Mouse (Mus musculus) neural tube, embryonic 12.5 days (tissue): ENCODE data around the gene Proser3. TPM values are rescaled to one million over a fixed set of nuclear protein-coding genes. Genes with fewer than 3 reads are reported as not detected.
A peak's percentile ranks its signal among the peaks of the same experiment; 100 is the strongest.

Experiments
- ATAC-seq: fragments of 200-750 bp; cut with Nextera tagmentation; 2 replicates; pipeline ENCODE4 v1.8.0; 2017; ENCODE audit warnings: low read depth, mild to moderate bottlenecking, moderate TSS enrichment, moderate library complexity; ENCODE audit not compliant: low FRiP score
- H3K27ac ChIP-seq: fragments of 300-500 bp; sonication (generic); 2 replicates; pipeline ENCODE4 v1.5.1; 2016
- H3K27me3 ChIP-seq: fragments of 300-500 bp; sonication (generic); replicated peaks from 2 replicates; pipeline ENCODE4 v1.6.1; 2016; ENCODE audit warnings: mild to moderate bottlenecking
- H3K36me3 ChIP-seq: fragments of 300-500 bp; sonication (generic); 2 replicates; pipeline ENCODE4 v1.6.1; 2016; ENCODE audit warnings: mild to moderate bottlenecking
- H3K4me1 ChIP-seq: fragments of 300-500 bp; sonication (generic); 2 replicates; pipeline ENCODE4 v1.6.1; 2016
- H3K4me2 ChIP-seq: fragments of 300-500 bp; sonication (generic); replicated peaks from 2 replicates; pipeline ENCODE4 v1.6.1; 2016; ENCODE audit warnings: mild to moderate bottlenecking
- H3K4me3 ChIP-seq: fragments of 300-500 bp; sonication (generic); 2 replicates; pipeline ENCODE4 v1.5.1; 2016
- H3K9ac ChIP-seq: fragments of 300-500 bp; sonication (generic); 2 replicates; pipeline ENCODE4 v1.6.1; 2016; ENCODE audit warnings: mild to moderate bottlenecking
- H3K9me3 ChIP-seq: fragments of 300-500 bp; sonication (generic); 2 replicates; pipeline ENCODE4 v1.6.1; 2016; ENCODE audit warnings: mild to moderate bottlenecking
- WGBS: fragments of 180-500 bp; shearing (Covaris S2); methylation state at CpG from one replicate; pipeline ENCODE4 v1.1.7; 2016; 5-methylcytosine and 5-hydroxymethylcytosine counted together
- polyA plus RNA-seq: library from polyadenylated mRNA; unstranded; fragments of >200 nt; fragmentation: Nextera tagmentation; extraction: Ambion mirVana; gene quantifications from 2 replicates; pipeline ENCODE4 v1.2.1, GENCODE M21; 2016

Proser3 gene
- polyA plus RNA-seq, 1 experiment from 2014 or later, result 9.7 TPM

GRCm38 (mm10) chr7:30566033-30566432, 13.9 kb upstream of the Proser3 start:
- no peak overlapping the region for H3K4me3 ChIP-seq
- no peak overlapping the region for H3K9ac ChIP-seq
- no peaks in the 10 kb centered on the region for H3K27me3 ChIP-seq
- H3K4me1 ChIP-seq, result peaks cover 17% of the 10 kb centered on the region
- 90% methylated on average over 9 of the region's 9 CpGs for WGBS
- no peaks in the 10 kb centered on the region for H3K9me3 ChIP-seq
- H3K4me2 ChIP-seq, result no peak overlapping the region
- H3K27ac ChIP-seq, result no peak overlapping the region
- ATAC-seq, result no peak
- H3K36me3 ChIP-seq, result peaks cover 55% of the 10 kb centered on the region

GRCm38 (mm10) chr7:30564970-30565571, 13.0 kb upstream of the Proser3 start, which contains the start of gene Igflr1:
Gene Igflr1 (plus strand): TSS chr7:30565427.
- H3K4me1 ChIP-seq, result peaks cover 17% of the 10 kb centered on the region
- H3K36me3 ChIP-seq, result peaks cover 47% of the 10 kb centered on the region
- no peak within 1 kb of the TSS for H3K4me3 ChIP-seq
- H3K4me2 ChIP-seq, result peak within 1 kb of the TSS; percentile 81; the same call in 1 of the 2 replicates
- H3K9me3 ChIP-seq, result no peaks in the 10 kb centered on the region
- H3K27me3 ChIP-seq, result no peaks in the 10 kb centered on the region
- H3K27ac ChIP-seq, result no peak within 1 kb of the TSS
- H3K9ac ChIP-seq, result no peak within 1 kb of the TSS
- no peak for ATAC-seq
- WGBS, result 97% methylated on average over 12 of the region's 12 CpGs

GRCm38 (mm10) chr7:30563906-30564280, 11.8 kb upstream of the Proser3 start:
- WGBS, result 24% methylated on average over 6 of the region's 6 CpGs
- no peak for ATAC-seq
- H3K4me3 ChIP-seq, result peak overlapping the region; percentile 74
- no peaks in the 10 kb centered on the region for H3K27me3 ChIP-seq
- H3K9ac ChIP-seq, result peak overlapping the region; percentile 70
- H3K4me2 ChIP-seq, result peak overlapping the region; percentile 81
- no peak overlapping the region for H3K27ac ChIP-seq
- H3K4me1 ChIP-seq, result peaks cover 19% of the 10 kb centered on the region
- H3K9me3 ChIP-seq, result no peaks in the 10 kb centered on the region
- peaks cover 35% of the 10 kb centered on the region for H3K36me3 ChIP-seq

GRCm38 (mm10) chr7:30563117-30563905, 11.2 kb upstream of the Proser3 start, which contains the start of the genes U2af1l4, Gm49396 and Psenen:
Gene U2af1l4 (plus strand): TSS chr7:30563301.
Gene Gm49396 (plus strand): TSS chr7:30563344.
Gene Psenen (minus strand): TSS chr7:30563627.
- peak; percentile 86 for ATAC-seq
- peak within 1 kb of the TSS; percentile 70 for H3K9ac ChIP-seq
- H3K4me1 ChIP-seq, result peaks cover 24% of the 10 kb centered on the region
- no peaks in the 10 kb centered on the region for H3K9me3 ChIP-seq
- H3K36me3 ChIP-seq, result peaks cover 29% of the 10 kb centered on the region
- H3K27ac ChIP-seq, result peak within 1 kb of the TSS; percentile 75
- peak within 1 kb of the TSS; percentile 74 for H3K4me3 ChIP-seq
- WGBS, result under 1% methylated on average over 45 of the region's 45 CpGs
- no peaks in the 10 kb centered on the region for H3K27me3 ChIP-seq
- peak within 1 kb of the TSS; percentile 81 for H3K4me2 ChIP-seq

- no peaks in the 10 kb centered on the region for H3K9me3 ChIP-seq
- H3K9ac ChIP-seq, result peak overlapping the region; percentile 55
- H3K27me3 ChIP-seq, result no peaks in the 10 kb centered on the region
- H3K36me3 ChIP-seq, result peaks cover 26% of the 10 kb centered on the region
- WGBS, result 3% methylated on average over 27 of the region's 27 CpGs
- H3K27ac ChIP-seq, result no peak overlapping the region
- peak overlapping the region; percentile 74 for H3K4me3 ChIP-seq
- H3K4me1 ChIP-seq, result peaks cover 29% of the 10 kb centered on the region
- ATAC-seq, result no peak
- peak overlapping the region; percentile 81 for H3K4me2 ChIP-seq
Measured at GRCm38 (mm10) chr7:30562526-30563116, 10.5 kb upstream of the Proser3 start.

GRCm38 (mm10) chr7:30560296-30560695, 8.2 kb upstream of the Proser3 start:
- Histone ChIP-seq H3K9me3 (no peaks in the 10 kb centered on the region), H3K36me3 (peaks cover 27% of the 10 kb centered on the region), H3K9ac (no peak overlapping the region), H3K4me1 (peaks cover 29% of the 10 kb centered on the region), H3K27me3 (no peaks in the 10 kb centered on the region), H3K4me3 (no peak overlapping the region), H3K27ac (no peak overlapping the region), H3K4me2 (peak overlapping the region; percentile 97)
- no peak for ATAC-seq
- WGBS, result 70% methylated on average over 2 of the region's 2 CpGs

GRCm38 (mm10) chr7:30559443-30559954, 7.4 kb upstream of the Proser3 start, which contains the start of gene Lin37:
Gene Lin37 (minus strand): TSS chr7:30559838.
- Histone ChIP-seq H3K9ac (peak within 1 kb of the TSS; percentile 70), H3K4me1 (peaks cover 28% of the 10 kb centered on the region), H3K4me2 (peak within 1 kb of the TSS; percentile 97), H3K36me3 (peaks cover 29% of the 10 kb centered on the region), H3K4me3 (peak within 1 kb of the TSS; percentile 57), H3K9me3 (no peaks in the 10 kb centered on the region), H3K27ac (no peak within 1 kb of the TSS), H3K27me3 (no peaks in the 10 kb centered on the region)
- ATAC-seq, result peak; percentile 77
- under 1% methylated on average over 20 of the region's 20 CpGs for WGBS

GRCm38 (mm10) chr7:30558656-30559442, 6.8 kb upstream of the Proser3 start:
- Histone ChIP-seq H3K4me3 (peak overlapping the region; percentile 57), H3K4me1 (peaks cover 23% of the 10 kb centered on the region), H3K9me3 (no peaks in the 10 kb centered on the region), H3K36me3 (peaks cover 29% of the 10 kb centered on the region), H3K27ac (no peak overlapping the region), H3K9ac (peak overlapping the region; percentile 70), H3K27me3 (no peaks in the 10 kb centered on the region), H3K4me2 (peak overlapping the region; percentile 97)
- no peak for ATAC-seq
- WGBS, result 18% methylated on average over 12 of the region's 12 CpGs

- Histone ChIP-seq H3K9me3 (no peaks in the 10 kb centered on the region), H3K4me3 (no peak overlapping the region), H3K27ac (no peak overlapping the region), H3K36me3 (peaks cover 29% of the 10 kb centered on the region), H3K27me3 (no peaks in the 10 kb centered on the region), H3K4me2 (peak overlapping the region; percentile 97), H3K4me1 (peaks cover 28% of the 10 kb centered on the region), H3K9ac (peak overlapping the region; percentile 70)
- ATAC-seq, result no peak
- whole genome bisulfite sequencing, result 89% methylated on average over 13 of the region's 13 CpGs
Measured at GRCm38 (mm10) chr7:30557901-30558514, 5.9 kb upstream of the Proser3 start.

- WGBS, result 91% methylated on average over 18 of the region's 18 CpGs
- peaks cover 28% of the 10 kb centered on the region for H3K4me1 ChIP-seq
- ATAC-seq, result no peak
Measured at GRCm38 (mm10) chr7:30556894-30557536, 4.9 kb upstream of the Proser3 start.

More at GRCm38 (mm10) chr7:30556894-30557536, 4.9 kb upstream of the Proser3 start:
- H3K27ac ChIP-seq, result no peak overlapping the region
- no peak overlapping the region for H3K4me2 ChIP-seq
- no peak overlapping the region for H3K9ac ChIP-seq
- no peaks in the 10 kb centered on the region for H3K9me3 ChIP-seq
- no peak overlapping the region for H3K4me3 ChIP-seq
- H3K27me3 ChIP-seq, result no peaks in the 10 kb centered on the region
- H3K36me3 ChIP-seq, result peaks cover 29% of the 10 kb centered on the region
